Mouse (Mus musculus) midbrain, embryonic 12.5 days (tissue): Measurements from ENCODE around the gene Psmc3ip. TPM values are rescaled to one million over a fixed set of nuclear protein-coding genes. Genes with fewer than 3 reads are reported as not detected.
A peak's percentile ranks its signal among the peaks of the same experiment; 100 is the strongest.
"Not testable (repeated sequence)": the region's sequence is repeated elsewhere in the genome, so short reads cannot be mapped to it uniquely, and the experiment has no call there.

Source experiments
- ATAC-seq: fragments of 200-750 bp; cut with Nextera tagmentation; 2 replicates; pipeline ENCODE4 v1.8.0; 2017; ENCODE audit warnings: low read depth, moderate TSS enrichment, moderate library complexity; ENCODE audit not compliant: low FRiP score
- H3K27ac ChIP-seq: fragments of 300-500 bp; sonication (generic); replicated peaks from 2 replicates; pipeline ENCODE4 v1.5.1; 2016; ENCODE audit warnings: mild to moderate bottlenecking
- H3K27me3 ChIP-seq: fragments of 300-500 bp; sonication (generic); 2 replicates; pipeline ENCODE4 v1.6.1; 2016; ENCODE audit warnings: mild to moderate bottlenecking
- H3K36me3 ChIP-seq: fragments of 300-500 bp; sonication (generic); 2 replicates; pipeline ENCODE4 v1.6.1; 2016
- H3K4me1 ChIP-seq: fragments of 300-500 bp; sonication (generic); 2 replicates; pipeline ENCODE4 v1.6.1; 2016
- H3K4me2 ChIP-seq: fragments of 300-500 bp; sonication (generic); replicated peaks from 2 replicates; pipeline ENCODE4 v1.6.1; 2016; ENCODE audit warnings: mild to moderate bottlenecking, moderate library complexity
- H3K4me3 ChIP-seq: fragments of 300-500 bp; sonication (generic); 2 replicates; pipeline ENCODE4 v1.5.1; 2016; ENCODE audit warnings: mild to moderate bottlenecking
- H3K9ac ChIP-seq: fragments of 300-500 bp; sonication (generic); replicated peaks from 2 replicates; pipeline ENCODE4 v1.6.1; 2016; ENCODE audit warnings: mild to moderate bottlenecking, moderate library complexity
- H3K9me3 ChIP-seq: fragments of 300-500 bp; sonication (generic); 2 replicates; pipeline ENCODE4 v1.6.1; 2016; ENCODE audit warnings: mild to moderate bottlenecking
- WGBS: fragments of 180-500 bp; shearing (Covaris S2); methylation state at CpG from one replicate; pipeline ENCODE4 v1.1.7; 2016; 5-methylcytosine and 5-hydroxymethylcytosine counted together
- polyA plus RNA-seq: library from polyadenylated mRNA; unstranded; fragments of >200 nt; fragmentation: Nextera tagmentation; extraction: Ambion mirVana; gene quantifications from 2 replicates; pipeline ENCODE4 v1.2.1, GENCODE M21; 2016

The Psmc3ip gene
- polyA plus RNA-seq, 1 experiment from 2014 or later: 41.7 TPM

GRCm38 (mm10) chr11:101131187-101131586 lies 36.0 kb upstream of the Psmc3ip start:
- Histone ChIP-seq H3K4me1 (no peaks in the 10 kb centered on the region), H3K4me3 (no peak overlapping the region), H3K9ac (no peak overlapping the region), H3K27ac (no peak overlapping the region), H3K9me3 (peaks cover 5% of the 10 kb centered on the region; the same call in 1 of the 2 replicates), H3K4me2 (no peak overlapping the region), H3K36me3 (peaks cover 13% of the 10 kb centered on the region), H3K27me3 (no peaks in the 10 kb centered on the region; the same call in 1 of the 2 replicates)
- no peak for ATAC-seq
- 96% methylated on average over 2 of the region's 2 CpGs for WGBS

GRCm38 (mm10) chr11:101130056-101130756 lies 35.0 kb upstream of the Psmc3ip start:
- WGBS: 53% methylated on average over 18 of the region's 18 CpGs

GRCm38 (mm10) chr11:101128996-101129577 lies 33.9 kb upstream of the Psmc3ip start:
- no peak overlapping the region for H3K27ac ChIP-seq
- H3K4me2 ChIP-seq: no peak overlapping the region
- peaks cover 5% of the 10 kb centered on the region; the same call in 1 of the 2 replicates for H3K9me3 ChIP-seq
- no peak overlapping the region for H3K4me3 ChIP-seq
- H3K4me1 ChIP-seq: no peaks in the 10 kb centered on the region
- H3K27me3 ChIP-seq: no peaks in the 10 kb centered on the region
- H3K36me3 ChIP-seq: peaks cover 30% of the 10 kb centered on the region
- H3K9ac ChIP-seq: no peak overlapping the region
- WGBS: 86% methylated on average over 11 of the region's 11 CpGs
- no peak for ATAC-seq

More at GRCm38 (mm10) chr11:101130056-101130756, 35.0 kb upstream of the Psmc3ip start:
- Histone ChIP-seq H3K4me1 (no peaks in the 10 kb centered on the region), H3K4me3 (no peak overlapping the region), H3K9me3 (peaks cover 5% of the 10 kb centered on the region; the same call in 1 of the 2 replicates), H3K9ac (no peak overlapping the region), H3K36me3 (peaks cover 23% of the 10 kb centered on the region), H3K4me2 (no peak overlapping the region), H3K27me3 (no peaks in the 10 kb centered on the region; the same call in 1 of the 2 replicates), H3K27ac (no peak overlapping the region)
- no peak for ATAC-seq

- Histone ChIP-seq H3K4me2 (no peak overlapping the region), H3K27me3 (no peaks in the 10 kb centered on the region), H3K4me3 (no peak overlapping the region), H3K9ac (no peak overlapping the region), H3K27ac (no peak overlapping the region), H3K9me3 (peaks cover 5% of the 10 kb centered on the region; the same call in 1 of the 2 replicates), H3K36me3 (peaks cover 49% of the 10 kb centered on the region), H3K4me1 (no peaks in the 10 kb centered on the region)
- ATAC-seq: no peak
- 92% methylated on average over 1 of the region's 1 CpGs for WGBS
These were observed 31.8 kb upstream of the Psmc3ip start for GRCm38 (mm10) chr11:101127075-101127474.

- not testable (repeated sequence) for H3K4me2 ChIP-seq, H3K27me3 ChIP-seq, ATAC-seq, H3K27ac ChIP-seq, H3K9me3 ChIP-seq, H3K9ac ChIP-seq, H3K4me3 ChIP-seq
- H3K36me3 ChIP-seq: peaks cover 51% of the 10 kb centered on the region
- H3K4me1 ChIP-seq: peaks cover 10% of the 10 kb centered on the region
- WGBS: 96% methylated on average over 9 of the region's 9 CpGs
These were observed 29.8 kb upstream of the Psmc3ip start for GRCm38 (mm10) chr11:101125008-101125407.

GRCm38 (mm10) chr11:101124494-101124893 lies 29.3 kb upstream of the Psmc3ip start:
- H3K9me3 ChIP-seq, H3K27me3 ChIP-seq, H3K4me3 ChIP-seq, ATAC-seq, H3K9ac ChIP-seq, H3K4me2 ChIP-seq, H3K27ac ChIP-seq: not testable (repeated sequence)
- H3K4me1 ChIP-seq: peaks cover 10% of the 10 kb centered on the region
- peaks cover 51% of the 10 kb centered on the region for H3K36me3 ChIP-seq
- 94% methylated on average over 8 of the region's 8 CpGs for WGBS

GRCm38 (mm10) chr11:101120545-101121188 lies 25.4 kb upstream of the Psmc3ip start:
- Histone ChIP-seq H3K4me1 (peaks cover 35% of the 10 kb centered on the region), H3K27ac (peak overlapping the region; percentile 92), H3K36me3 (peaks cover 33% of the 10 kb centered on the region), H3K4me2 (peak overlapping the region; percentile 97), H3K9me3 (no peaks in the 10 kb centered on the region), H3K4me3 (peak overlapping the region; percentile 91), H3K27me3 (no peaks in the 10 kb centered on the region), H3K9ac (peak overlapping the region; percentile 87)
- no peak for ATAC-seq
- WGBS: 25% methylated on average over 19 of the region's 19 CpGs

- ATAC-seq: peak; percentile 95
- peaks cover 42% of the 10 kb centered on the region for H3K4me1 ChIP-seq
- H3K4me3 ChIP-seq: peak within 1 kb of the TSS; percentile 91
- H3K4me2 ChIP-seq: peak within 1 kb of the TSS; percentile 97
- H3K9ac ChIP-seq: peak within 1 kb of the TSS; percentile 95
- H3K27me3 ChIP-seq: no peaks in the 10 kb centered on the region
- 0% methylated on average over 61 of the region's 61 CpGs for whole genome bisulfite sequencing
- H3K27ac ChIP-seq: peak within 1 kb of the TSS; percentile 92
- peaks cover 26% of the 10 kb centered on the region for H3K36me3 ChIP-seq
- H3K9me3 ChIP-seq: no peaks in the 10 kb centered on the region
These were observed 24.7 kb upstream of the Psmc3ip start, which contains the start of the genes Retreg3 and Tubg1 for GRCm38 (mm10) chr11:101119761-101120544. Gene Retreg3, minus strand, starts transcription at chr11:101119893. Gene Tubg1, plus strand, starts transcription at chr11:101119938.

GRCm38 (mm10) chr11:101119131-101119760 lies 24.0 kb upstream of the Psmc3ip start:
- no peaks in the 10 kb centered on the region for H3K27me3 ChIP-seq
- peak overlapping the region; percentile 84 for H3K27ac ChIP-seq
- H3K9ac ChIP-seq: peak overlapping the region; percentile 95
- peak overlapping the region; percentile 91 for H3K4me3 ChIP-seq
- H3K4me1 ChIP-seq: peaks cover 44% of the 10 kb centered on the region
- H3K4me2 ChIP-seq: peak overlapping the region; percentile 97
- WGBS: under 1% methylated on average over 39 of the region's 39 CpGs
- H3K36me3 ChIP-seq: peaks cover 21% of the 10 kb centered on the region
- peak; percentile 83 for ATAC-seq
- H3K9me3 ChIP-seq: no peaks in the 10 kb centered on the region

- Histone ChIP-seq H3K9me3 (no peaks in the 10 kb centered on the region), H3K27ac (no peak overlapping the region)
- ATAC-seq: no peak
These were observed 22.9 kb upstream of the Psmc3ip start for GRCm38 (mm10) chr11:101118105-101118504.

GRCm38 (mm10) chr11:101115564-101115963 lies 20.3 kb upstream of the Psmc3ip start:
- Histone ChIP-seq H3K9me3 (no peaks in the 10 kb centered on the region), H3K36me3 (peaks cover 3% of the 10 kb centered on the region; the same call in 1 of the 2 replicates), H3K27ac (0 out of 2 replicates have a peak overlapping the region, but pooled peaks have one; percentile 39), H3K27me3 (no peaks in the 10 kb centered on the region), H3K4me2 (no peak overlapping the region), H3K4me3 (no peak overlapping the region), H3K9ac (no peak overlapping the region), H3K4me1 (peaks cover 37% of the 10 kb centered on the region)
- no peak for ATAC-seq
- 71% methylated on average over 2 of the region's 2 CpGs for WGBS

More at GRCm38 (mm10) chr11:101118105-101118504, 22.9 kb upstream of the Psmc3ip start:
- Histone ChIP-seq H3K4me2 (peak overlapping the region; percentile 97), H3K4me3 (peak overlapping the region; percentile 91), H3K36me3 (peaks cover 11% of the 10 kb centered on the region), H3K4me1 (peaks cover 44% of the 10 kb centered on the region), H3K27me3 (no peaks in the 10 kb centered on the region), H3K9ac (peak overlapping the region; percentile 95; the same call in 1 of the 2 replicates)
- WGBS: 49% methylated on average over 4 of the region's 4 CpGs
